Mouse (Mus musculus) neutrophil, adult 59 days (primary cell): ENCODE measurements around the gene Lrrc2. TPM values are rescaled to one million over a fixed set of nuclear protein-coding genes. Genes with fewer than 3 reads are reported as not detected.

Experiments
- total RNA-seq, 2 experiments: library from RNA; stranded (reverse); gene quantifications; 1 replicate in 1 of 2; 2 replicates in 1 of 2; pipeline ENCODE4 v1.2.4; 2023

Gene Lrrc2
- not detected for total RNA-seq

DNA sequence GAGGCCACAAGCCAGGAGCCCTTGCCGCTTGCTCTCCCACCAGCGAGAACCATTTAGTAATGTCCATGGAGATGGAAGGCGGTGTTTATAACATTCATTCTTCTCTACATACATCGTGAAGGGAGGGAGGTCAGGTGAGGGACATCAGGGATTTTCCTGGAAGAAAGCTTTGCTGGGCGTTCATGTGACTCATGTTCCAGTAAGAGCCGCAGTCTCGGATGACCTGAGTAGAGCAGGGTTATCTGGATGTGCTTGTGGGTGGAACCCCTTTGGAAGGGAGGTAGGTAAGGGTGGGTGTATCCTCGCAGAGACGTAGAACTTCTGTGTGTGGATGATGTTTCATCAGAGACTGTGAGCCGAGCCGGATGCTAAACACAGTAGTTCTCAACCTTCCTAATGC is at the start of gene Lrrc2:
Gene Lrrc2 (plus strand): TSS at position 149 of the 400 bp plus-strand sequence.

GRCm38 (mm10) chr9:110916786-110917185 is 34.6 kb upstream of the Lrrc2 start, which contains the start of gene Fam240a:
Gene Fam240a, minus strand, starts transcription at chr9:110916861.

DNA sequence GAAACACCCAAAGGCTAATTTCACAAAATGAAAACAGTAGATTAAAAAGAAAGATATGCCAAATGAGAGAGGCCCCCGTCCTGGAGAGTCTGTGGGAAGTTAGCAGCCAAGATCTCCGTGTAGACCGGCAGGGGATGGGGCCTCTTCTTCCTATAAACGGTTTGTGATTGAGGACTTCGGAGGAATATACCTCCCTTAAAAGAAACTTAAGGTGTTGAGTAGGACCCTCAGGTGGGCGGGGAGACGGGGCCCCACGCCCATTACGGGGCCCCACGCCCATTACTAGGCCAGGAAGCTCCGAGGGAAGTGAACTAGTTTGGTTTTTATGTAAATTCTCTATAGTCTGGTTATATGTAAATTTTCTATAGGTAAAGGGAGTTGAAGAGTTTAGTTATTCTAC is 5.4 kb upstream of the Lrrc2 start, which contains the start of gene Tdgf1:
Gene Tdgf1 (minus strand): TSS at position 233 of the 400 bp plus-strand sequence.

DNA sequence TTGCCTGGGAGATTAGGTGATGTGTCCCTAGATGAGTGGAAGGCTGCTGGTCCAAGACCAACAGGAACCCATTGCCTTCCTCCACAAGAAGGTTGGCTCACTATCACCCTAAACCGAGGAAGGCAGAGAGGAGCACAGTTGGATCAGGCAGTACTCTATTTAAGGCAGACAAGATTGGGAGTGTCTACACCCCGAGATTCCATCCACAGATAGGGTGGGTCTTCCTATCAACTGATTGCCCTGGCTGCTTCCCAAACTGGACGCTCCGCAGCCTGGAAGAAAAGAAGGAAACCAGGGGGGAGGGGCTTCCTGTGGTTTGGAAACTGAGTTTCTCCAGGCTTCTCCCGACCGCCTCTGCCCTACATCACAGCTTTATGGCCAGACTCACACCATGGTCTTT is 38.9 kb downstream of the Lrrc2 start, which contains the start of gene Rtp3:
Gene Rtp3 (minus strand): TSS at position 380 of the 400 bp plus-strand sequence.

DNA sequence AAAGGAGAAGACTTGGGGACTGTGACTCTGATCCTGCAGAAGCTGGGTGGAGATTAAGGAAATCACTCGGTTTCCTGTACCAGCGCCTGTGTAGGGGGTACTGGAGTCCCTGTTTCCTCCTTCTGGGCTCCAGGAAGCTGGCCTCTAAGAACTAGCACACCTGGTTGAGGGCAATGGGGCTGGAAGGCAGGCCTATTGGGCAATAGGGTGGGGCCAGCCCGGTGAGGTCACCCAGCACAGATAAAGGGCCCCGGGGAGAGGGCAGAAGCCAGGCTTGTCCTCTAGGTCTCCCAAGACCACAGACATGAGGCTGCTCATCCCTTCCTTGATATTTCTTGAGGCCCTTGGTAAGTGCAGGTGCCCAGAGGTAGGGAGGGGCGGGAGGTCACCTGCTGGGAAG is 67.7 kb downstream of the Lrrc2 start, which contains the start of gene Ltf:
Gene Ltf (plus strand): TSS at position 250 of the 400 bp plus-strand sequence.

Other genes starting within 250 kb of the Lrrc2 start
- not detected for gene Myl3, start 209.7 kb upstream of the Lrrc2 start, total RNA-seq
- under 1 TPM; 0.44 to 0.56 TPM for gene Pth1r, start 204.4 kb upstream of the Lrrc2 start, total RNA-seq
- not detected for gene Prss42, start 153.4 kb upstream of the Lrrc2 start, total RNA-seq
- not detected for gene Prss44, start 137.6 kb upstream of the Lrrc2 start, total RNA-seq
- gene Prss43, start 124.9 kb upstream of the Lrrc2 start, total RNA-seq = not detected
- not detected for gene Prss45, start 117.0 kb upstream of the Lrrc2 start, total RNA-seq
- not detected for gene Prss46, start 107.0 kb upstream of the Lrrc2 start, total RNA-seq
- gene Prss50, start 93.6 kb upstream of the Lrrc2 start, total RNA-seq = 1 to 10 TPM in 1 of 2 experiments, not detected in 1; 2.2 TPM
- 1 to 10 TPM in 1 of 2 experiments, under 1 TPM in 1; 0.60 to 2.2 TPM for gene Als2cl, start 71.7 kb upstream of the Lrrc2 start, total RNA-seq
- not detected for gene Tmie, start 71.4 kb upstream of the Lrrc2 start, total RNA-seq
- not detected for gene Fam240a, start 34.7 kb upstream of the Lrrc2 start, total RNA-seq
- gene Tdgf1, start 5.4 kb upstream of the Lrrc2 start, total RNA-seq = not detected
- not detected for gene Rtp3, start 39.0 kb downstream of the Lrrc2 start, total RNA-seq
- over 10,000 TPM in 1 of 2 experiments, 1,000 to 10,000 TPM in 1; 9,814 to 12,462 TPM for gene Ltf, start 67.7 kb downstream of the Lrrc2 start, total RNA-seq
- gene Ccrl2, start 106.0 kb downstream of the Lrrc2 start, total RNA-seq = 100 to 1,000 TPM; 102 to 151 TPM
- gene Lrrfip2, start 166.0 kb downstream of the Lrrc2 start, total RNA-seq = 100 to 1,000 TPM in 1 of 2 experiments, 10 to 100 TPM in 1; 96.5 to 107 TPM